Mouse (Mus musculus): Measurements from ENCODE around the gene Mttp. TPM values are rescaled to one million over a fixed set of nuclear protein-coding genes. Genes with fewer than 3 reads are reported as not detected.

Mttp gene
- total and polyA plus RNA-seq, 3 experiments: 2.5 to 4.4 TPM; not detected in 1

DNA sequence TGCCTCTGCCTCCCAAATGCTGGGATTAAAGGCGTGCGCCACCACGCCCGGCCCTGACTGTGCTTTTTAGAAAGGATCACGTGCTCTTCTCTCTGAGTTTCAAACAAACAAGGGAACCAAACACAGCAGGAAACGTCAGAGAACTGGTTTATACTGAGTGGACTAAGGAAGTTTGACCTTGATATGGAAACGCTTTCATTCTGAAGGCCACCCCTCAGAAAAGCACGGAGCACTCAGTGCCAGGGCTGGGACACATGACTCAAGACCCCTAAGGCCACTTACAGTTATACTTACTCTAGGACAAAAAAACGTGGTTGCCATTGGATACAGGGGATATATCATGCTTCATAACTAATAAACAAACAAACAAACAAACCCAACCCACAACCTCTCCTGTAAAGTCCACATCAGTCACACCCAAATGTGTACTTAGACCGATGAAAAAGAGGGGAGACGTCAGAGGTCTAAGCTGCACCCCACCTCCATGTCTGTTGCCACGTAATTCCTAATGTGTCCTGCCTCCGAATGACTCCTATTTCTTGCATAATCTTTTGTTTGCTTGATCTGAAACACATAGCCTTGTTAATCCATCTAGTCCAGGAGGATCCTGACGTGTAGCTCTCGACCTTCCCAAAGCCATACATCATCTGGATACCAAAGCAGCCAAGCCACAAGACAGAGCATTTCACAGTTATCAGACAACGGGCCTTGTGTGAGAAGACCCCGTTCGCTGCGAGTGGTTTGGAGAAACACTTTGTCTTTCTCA lies 48.3 kb downstream of the Mttp start:
- H3K36me3 ChIP-seq (ENCODE audit: control insufficient read depth in 1 of 2, insufficient read depth in 2 of 2, low read length in 2 of 2): no peaks in the 10 kb centered on the region
- H3K9me3 ChIP-seq (replicated peaks; ENCODE audit: insufficient read depth, low read length): no peaks in the 10 kb centered on the region
- H3K79me2 ChIP-seq (ENCODE audit: control insufficient read depth, insufficient read depth, low read length, poor library complexity): no peaks in the 10 kb centered on the region
- DNase-seq (ENCODE audit: low read depth, low spot score): no peak
- no peak overlapping the region for H3K27ac ChIP-seq (ENCODE audit: control insufficient read depth, low read depth, low read length)
- H3K27me3 ChIP-seq (ENCODE audit: control insufficient read depth in 1 of 2, insufficient read depth in 2 of 2, low read length in 2 of 2): no peaks in the 10 kb centered on the region
- no peak overlapping the region for H3K9ac ChIP-seq (ENCODE audit: control insufficient read depth, low read depth, low read length, poor library complexity, severe bottlenecking)
- H3K4me1 ChIP-seq (ENCODE audit: control insufficient read depth in 1 of 2, insufficient read depth in 2 of 2, low read length in 2 of 2): no peaks in the 10 kb centered on the region
- no peak for TF ChIP-seq SIN3A (IDR thresholded peaks at IDR 0.05; ENCODE audit: low read length)
- no peak for TF ChIP-seq POLR2A (IDR thresholded peaks at IDR 0.05; ENCODE audit: control insufficient read depth in 1 of 2, insufficient read depth in 1 of 2, low read depth in 1 of 2, low read length in 2 of 2, poor library complexity in 1 of 2)
- no peak for TF ChIP-seq GATA1 (IDR thresholded peaks at IDR 0.05; ENCODE audit: low read depth, low read length)
- TF ChIP-seq POLR2AphosphoS5 (IDR thresholded peaks at IDR 0.05; ENCODE audit: borderline replicate concordance, low read depth, low read length): no peak
- no peak for TF ChIP-seq MAZ (IDR thresholded peaks at IDR 0.05; ENCODE audit: low read depth, low read length)
- no peak overlapping the region for H3K4me3 ChIP-seq (ENCODE audit: control insufficient read depth in 1 of 2, insufficient read depth in 1 of 2, low read depth in 2 of 2, low read length in 2 of 2)

DNA sequence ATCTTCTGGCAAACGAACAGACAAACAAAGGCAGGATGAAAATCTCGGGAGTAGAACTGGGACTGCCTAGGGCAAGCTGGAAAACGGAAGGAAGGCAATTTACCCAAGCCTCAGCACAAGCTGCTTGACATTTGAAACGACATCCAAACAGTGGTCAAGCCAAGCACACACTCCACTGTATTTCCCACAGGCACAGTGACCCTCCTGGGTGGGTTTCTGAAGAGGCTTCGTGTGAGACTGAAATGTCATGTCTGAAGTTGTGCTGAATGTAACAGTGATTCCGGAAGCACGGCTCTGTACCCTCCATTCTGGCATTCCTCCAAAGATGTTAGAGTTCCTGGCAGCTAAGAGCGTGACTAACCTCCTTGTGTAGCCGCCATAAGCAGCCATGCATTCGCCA lies 49.0 kb downstream of the Mttp start:
- no peaks in the 10 kb centered on the region for H3K36me3 ChIP-seq (ENCODE audit: control insufficient read depth in 1 of 2, insufficient read depth in 2 of 2, low read length in 2 of 2)
- no peak overlapping the region for H3K27ac ChIP-seq (ENCODE audit: control insufficient read depth, low read depth, low read length)
- no peak overlapping the region for H3K4me3 ChIP-seq (ENCODE audit: control insufficient read depth in 1 of 2, insufficient read depth in 1 of 2, low read depth in 2 of 2, low read length in 2 of 2)
- H3K27me3 ChIP-seq (ENCODE audit: control insufficient read depth in 1 of 2, insufficient read depth in 2 of 2, low read length in 2 of 2): no peaks in the 10 kb centered on the region
- no peak overlapping the region for H3K9ac ChIP-seq (ENCODE audit: control insufficient read depth, low read depth, low read length, poor library complexity, severe bottlenecking)
- no peak for DNase-seq (ENCODE audit: low read depth, low spot score)
- no peaks in the 10 kb centered on the region for H3K9me3 ChIP-seq (replicated peaks; ENCODE audit: insufficient read depth, low read length)
- no peaks in the 10 kb centered on the region for H3K4me1 ChIP-seq (ENCODE audit: control insufficient read depth in 1 of 2, insufficient read depth in 2 of 2, low read length in 2 of 2)
- no peaks in the 10 kb centered on the region for H3K79me2 ChIP-seq (ENCODE audit: control insufficient read depth, insufficient read depth, low read length, poor library complexity)
- TF ChIP-seq CTCF (IDR thresholded peaks at IDR 0.05 in 2 of 3, conservative IDR thresholded peaks at IDR 0.05 in 1 of 3; ENCODE audit: control insufficient read depth in 1 of 3, insufficient read depth in 1 of 3, low read depth in 2 of 3, low read length in 3 of 3, poor library complexity in 1 of 3, severe bottlenecking in 1 of 3) (no peak), ZC3H11A (IDR thresholded peaks at IDR 0.05; ENCODE audit: low read depth, low read length) (no peak), POLR2AphosphoS2 (IDR thresholded peaks at IDR 0.05; ENCODE audit: low read length) (no peak), E2F4 (IDR thresholded peaks at IDR 0.05; ENCODE audit: borderline replicate concordance, low read depth, low read length) (no peak), MXI1 (IDR thresholded peaks at IDR 0.05; ENCODE audit: low read depth, low read length) (no peak), NRF1 (IDR thresholded peaks at IDR 0.05; ENCODE audit: insufficient read depth, low read depth, low read length, poor library complexity, severe bottlenecking) (no peak), MAFK (IDR thresholded peaks at IDR 0.05; ENCODE audit: borderline replicate concordance, low read depth, low read length) (no peak), TAL1 (IDR thresholded peaks at IDR 0.05; ENCODE audit: low read length) (no peak), KAT2A (conservative IDR thresholded peaks at IDR 0.05; ENCODE audit: low read depth, low read length) (no peak), POLR2A (IDR thresholded peaks at IDR 0.05; ENCODE audit: control insufficient read depth in 1 of 2, insufficient read depth in 1 of 2, low read depth in 1 of 2, low read length in 2 of 2, poor library complexity in 1 of 2) (no peak), CHD1 (IDR thresholded peaks at IDR 0.05; ENCODE audit: low read depth, low read length) (no peak), USF1 (IDR thresholded peaks at IDR 0.05; ENCODE audit: low read depth, low read length) (no peak), TCF12 (IDR thresholded peaks at IDR 0.05; ENCODE audit: low read depth, low read length) (no peak), SIN3A (IDR thresholded peaks at IDR 0.05; ENCODE audit: low read length) (no peak)

Data from MEL (cell line).